Mouse (Mus musculus) thymus, adult 2 months (tissue): ENCODE data around the gene Tmem266. TPM values are rescaled to one million over a fixed set of nuclear protein-coding genes. Genes with fewer than 3 reads are reported as not detected.

ENCODE experiments used
- DNase-seq: peaks from one replicate; pipeline ENCODE4 v3.0.0; 2021
- H3K27ac ChIP-seq: fragments of 200-500 bp; 2 replicates; pipeline ENCODE4 v1.5.1; 2012; ENCODE audit warnings: low read length, control low read depth; ENCODE audit not compliant: control insufficient read depth, insufficient read depth
- H3K27me3 ChIP-seq: fragments of 200-500 bp; 2 replicates; pipeline ENCODE4 v1.6.1; 2012; ENCODE audit warnings: mild to moderate bottlenecking, low read length, moderate library complexity, mixed read lengths; ENCODE audit not compliant: control insufficient read depth, insufficient read depth
- H3K36me3 ChIP-seq: fragments of 200-500 bp; 2 replicates; pipeline ENCODE4 v1.6.1; 2012; ENCODE audit warnings: mild to moderate bottlenecking, low read length, moderate library complexity; ENCODE audit not compliant: control insufficient read depth, insufficient read depth
- H3K4me1 ChIP-seq: fragments of 200-500 bp; replicated peaks from 2 replicates; pipeline ENCODE4 v1.6.1; 2012; ENCODE audit warnings: low read length; ENCODE audit not compliant: control insufficient read depth, insufficient read depth
- H3K4me3 ChIP-seq: fragments of 200-500 bp; 2 replicates; pipeline ENCODE4 v1.5.1; 2012; ENCODE audit warnings: mild to moderate bottlenecking, low read length, control low read depth, moderate library complexity; ENCODE audit not compliant: control insufficient read depth, insufficient read depth
- CTCF ChIP-seq: fragments of 200-500 bp; IDR thresholded peaks from 2 replicates; pipeline ENCODE4 v1.5.1; 2012; ENCODE audit warnings: mild to moderate bottlenecking, control low read depth, low read length, moderate library complexity, borderline replicate concordance; ENCODE audit not compliant: control insufficient read depth, poor library complexity, insufficient read depth; ENCODE audit errors: extremely low read depth
- POLR2A ChIP-seq: fragments of 200-500 bp; IDR thresholded peaks from 2 replicates; pipeline ENCODE4 v1.6.1; 2012; ENCODE audit warnings: mild to moderate bottlenecking, low read length, control low read depth, moderate library complexity; ENCODE audit not compliant: control insufficient read depth, poor library complexity, insufficient read depth; ENCODE audit errors: extremely low read depth
- WGBS: fragments of 180-500 bp; shearing (Covaris S2); methylation state at CpG from one replicate; pipeline ENCODE4 v1.1.7; 2018; 5-methylcytosine and 5-hydroxymethylcytosine counted together
- polyA plus RNA-seq: library from polyadenylated mRNA; depleted of rRNA; stranded (reverse); fragments of >200 nt; gene quantifications from 2 replicates; pipeline ENCODE4 v1.2.3, GENCODE M21; 2012

Gene Tmem266
- polyA plus RNA-seq, 1 experiment, result 1.00 TPM

DNA sequence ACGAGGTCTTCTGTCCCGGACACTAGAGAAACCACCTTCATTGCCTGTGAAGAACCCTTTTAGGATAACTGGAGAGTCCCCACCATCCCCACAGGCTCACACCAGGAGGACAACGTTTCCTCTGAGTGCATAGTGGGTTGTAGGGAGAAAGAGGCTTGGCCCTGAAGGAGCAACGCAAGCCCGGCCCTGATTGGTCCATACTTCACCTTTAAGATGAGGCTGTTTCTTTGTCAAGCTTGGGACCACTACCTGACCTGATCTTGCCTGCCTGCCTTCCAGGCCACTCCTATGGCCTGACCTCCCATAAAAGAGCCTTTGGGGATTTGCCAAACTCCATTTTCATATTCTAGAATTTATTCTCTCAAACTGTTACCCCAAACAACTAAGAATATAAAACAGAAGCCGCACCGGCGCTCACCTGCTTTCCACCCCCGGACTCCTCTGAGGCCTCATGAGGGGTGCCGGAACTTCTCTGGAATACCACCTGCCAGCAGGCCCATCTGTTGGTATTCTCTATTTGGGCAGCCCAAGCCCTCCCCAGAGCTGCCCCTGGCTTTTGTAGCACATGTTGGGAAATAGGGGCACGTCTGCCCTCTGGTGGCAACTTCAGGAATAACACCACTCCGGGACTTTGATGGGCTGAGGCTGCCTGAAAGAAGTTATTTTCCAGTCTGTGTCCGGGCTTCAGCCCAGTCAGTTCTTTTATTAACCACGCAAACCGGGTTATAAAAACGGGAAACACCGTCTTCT, 65.4 kb downstream of the Tmem266 start:
- no peak overlapping the region for H3K27ac ChIP-seq
- no peak for TF ChIP-seq POLR2A
- TF ChIP-seq CTCF, result peak; percentile 85
- peak; percentile 72 for DNase-seq
- H3K4me1 ChIP-seq, result peaks cover 14% of the 10 kb centered on the region
- H3K4me3 ChIP-seq, result no peak overlapping the region
- WGBS, result 39% methylated on average over 17 of the region's 17 CpGs
- no peaks in the 10 kb centered on the region for H3K27me3 ChIP-seq
- H3K36me3 ChIP-seq, result no peaks in the 10 kb centered on the region

DNA sequence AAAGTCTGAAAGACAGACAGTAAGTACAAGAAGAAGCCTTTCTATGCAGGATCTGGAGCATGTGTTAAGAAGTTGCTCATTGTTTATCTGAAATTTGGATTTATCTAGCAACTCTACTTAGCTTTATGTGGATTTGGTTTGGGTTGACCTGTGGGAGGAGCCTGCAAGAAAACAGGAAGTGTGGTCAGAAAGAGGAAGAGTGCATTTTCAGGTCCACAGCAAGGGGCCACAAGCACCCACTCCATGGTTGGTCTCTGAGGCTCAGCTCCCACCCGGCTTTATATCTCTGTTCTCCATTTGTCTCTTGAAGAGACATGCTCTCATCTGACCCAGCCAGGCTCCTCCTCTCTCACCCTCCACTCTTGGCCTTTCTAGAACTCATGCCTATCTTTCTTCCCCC, 68.9 kb downstream of the Tmem266 start:
- Histone ChIP-seq H3K4me1 (no peaks in the 10 kb centered on the region; the same call in 1 of the 2 replicates), H3K4me3 (no peak overlapping the region), H3K27ac (no peak overlapping the region), H3K36me3 (no peaks in the 10 kb centered on the region), H3K27me3 (no peaks in the 10 kb centered on the region)
- no peak for DNase-seq
- 5% methylated on average over 1 of the region's 1 CpGs for WGBS
- TF ChIP-seq POLR2A (no peak), CTCF (no peak)

DNA sequence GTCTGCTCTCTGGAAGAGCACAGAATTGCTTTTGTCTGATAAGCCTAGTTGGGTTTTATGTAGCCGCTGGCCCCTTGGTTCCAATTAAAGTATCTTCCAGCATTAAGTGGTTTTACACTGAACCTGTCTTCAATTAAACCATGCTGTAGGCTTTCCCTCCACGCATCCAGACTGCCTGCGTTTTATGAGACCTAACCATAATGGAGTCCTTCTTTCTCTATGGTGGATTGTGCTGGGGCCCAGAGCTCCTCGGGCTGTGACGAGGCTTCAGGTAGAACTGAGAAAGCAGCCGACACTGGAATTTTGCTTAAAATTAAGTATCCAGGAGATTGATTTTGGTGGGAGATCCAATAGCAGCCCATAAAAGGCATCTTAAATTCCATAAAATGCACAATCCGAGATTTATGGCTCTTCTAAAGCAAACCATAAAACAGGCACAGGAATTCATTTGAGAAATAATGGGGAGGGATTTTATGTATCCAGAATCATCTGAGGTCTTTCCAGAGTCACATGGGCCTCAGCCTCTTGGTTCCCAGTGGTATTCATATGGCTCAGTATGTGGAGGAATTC, 72.4 kb downstream of the Tmem266 start:
- no peaks in the 10 kb centered on the region for H3K36me3 ChIP-seq
- no peak overlapping the region for H3K4me3 ChIP-seq
- TF ChIP-seq POLR2A (no peak), CTCF (no peak)
- WGBS, result 95% methylated on average over 7 of the region's 7 CpGs
- no peaks in the 10 kb centered on the region for H3K27me3 ChIP-seq
- no peaks in the 10 kb centered on the region; the same call in 1 of the 2 replicates for H3K4me1 ChIP-seq
- H3K27ac ChIP-seq, result no peak overlapping the region
- DNase-seq, result no peak

DNA sequence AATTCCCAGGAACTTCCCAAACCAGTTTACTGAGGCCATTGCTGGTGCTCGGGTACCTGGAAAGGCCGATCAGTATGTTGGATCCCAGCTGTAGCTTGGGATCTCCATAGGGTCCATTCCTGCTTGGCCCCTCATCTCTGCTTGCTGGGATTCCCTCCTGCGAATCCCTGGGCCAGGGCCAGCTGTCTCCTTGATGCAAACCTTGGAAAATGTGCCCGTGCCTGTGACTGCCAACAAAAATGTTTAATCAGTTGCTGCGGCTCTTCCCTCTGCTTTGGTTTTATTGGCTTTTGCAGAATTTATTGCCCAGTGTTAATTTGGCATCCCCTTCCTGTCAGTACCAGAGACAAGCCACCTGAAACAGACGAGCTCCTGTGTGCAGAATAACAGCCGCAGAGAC, 75.6 kb downstream of the Tmem266 start:
- DNase-seq, result no peak
- H3K27me3 ChIP-seq, result no peaks in the 10 kb centered on the region
- no peak for TF ChIP-seq POLR2A
- no peak for TF ChIP-seq CTCF
- no peaks in the 10 kb centered on the region for H3K4me1 ChIP-seq
- H3K4me3 ChIP-seq, result no peak overlapping the region
- WGBS, result 87% methylated on average over 7 of the region's 7 CpGs
- no peak overlapping the region for H3K27ac ChIP-seq
- no peaks in the 10 kb centered on the region for H3K36me3 ChIP-seq

DNA sequence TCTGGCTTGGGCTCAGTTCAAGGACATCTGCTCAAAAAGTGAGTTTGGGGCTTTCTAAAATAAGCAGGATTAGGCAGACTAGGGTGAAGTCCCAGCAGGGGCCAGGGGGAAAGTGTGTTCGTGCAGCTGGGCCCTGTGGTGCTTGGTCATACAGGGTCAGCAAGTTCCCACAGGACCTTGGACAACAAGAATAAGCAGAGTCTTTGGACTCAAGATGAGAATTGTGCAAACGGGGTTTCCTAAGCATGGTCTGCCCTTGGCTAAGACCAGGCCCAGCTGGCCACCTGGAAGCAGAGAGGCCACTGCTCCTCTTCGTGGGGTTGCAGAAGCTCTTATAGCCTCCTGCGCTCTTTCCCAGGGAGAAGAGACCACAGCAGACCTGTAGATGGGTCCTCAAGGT, 77.5 kb downstream of the Tmem266 start:
- no peaks in the 10 kb centered on the region for H3K36me3 ChIP-seq
- H3K27ac ChIP-seq, result no peak overlapping the region
- DNase-seq, result no peak
- 93% methylated on average over 4 of the region's 4 CpGs for whole genome bisulfite sequencing
- H3K27me3 ChIP-seq, result no peaks in the 10 kb centered on the region
- no peak for TF ChIP-seq POLR2A
- no peak for TF ChIP-seq CTCF
- H3K4me3 ChIP-seq, result no peak overlapping the region
- no peaks in the 10 kb centered on the region for H3K4me1 ChIP-seq

DNA sequence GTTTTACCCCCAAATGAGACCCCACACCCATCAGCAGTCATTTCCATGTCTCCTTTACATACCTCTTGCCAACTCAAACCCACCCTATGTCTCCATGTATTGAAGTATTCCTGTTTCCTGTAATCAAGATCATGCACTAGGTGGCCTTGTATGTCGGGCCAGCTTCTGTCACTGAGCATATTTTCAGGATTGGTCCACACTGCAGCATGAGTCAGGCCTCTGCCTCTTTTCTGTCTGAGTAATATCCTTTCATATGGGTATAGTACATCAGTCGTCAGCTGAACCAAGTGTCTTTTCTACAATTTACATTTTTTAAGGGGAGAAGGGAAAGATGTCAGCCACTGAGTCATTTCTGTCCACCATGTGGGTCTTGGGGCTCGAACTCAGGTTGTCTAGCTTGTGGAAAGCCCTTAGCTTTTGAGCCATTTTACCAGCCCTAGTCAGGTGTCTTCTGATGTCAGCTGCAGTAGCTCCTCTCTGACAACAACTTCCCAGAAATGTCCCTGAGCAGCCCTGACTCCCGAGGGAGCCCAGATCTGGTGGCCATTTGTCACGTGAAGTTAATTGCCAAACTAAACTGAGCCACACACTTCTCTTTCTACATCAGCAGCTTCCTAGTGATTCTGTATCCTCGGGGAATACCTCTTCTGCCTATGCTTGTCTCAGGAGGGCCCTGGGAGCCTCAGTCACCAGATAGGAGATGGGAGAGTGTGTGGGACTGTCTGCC, 78.4 kb downstream of the Tmem266 start:
- Histone ChIP-seq H3K27me3 (no peaks in the 10 kb centered on the region), H3K36me3 (no peaks in the 10 kb centered on the region), H3K4me3 (no peak overlapping the region), H3K4me1 (no peaks in the 10 kb centered on the region), H3K27ac (no peak overlapping the region)
- WGBS, result 90% methylated on average over 6 of the region's 6 CpGs
- TF ChIP-seq CTCF, result no peak
- TF ChIP-seq POLR2A, result no peak
- no peak for DNase-seq
